Mouse (Mus musculus): Measurements from ENCODE around the gene Cds2.

DNA sequence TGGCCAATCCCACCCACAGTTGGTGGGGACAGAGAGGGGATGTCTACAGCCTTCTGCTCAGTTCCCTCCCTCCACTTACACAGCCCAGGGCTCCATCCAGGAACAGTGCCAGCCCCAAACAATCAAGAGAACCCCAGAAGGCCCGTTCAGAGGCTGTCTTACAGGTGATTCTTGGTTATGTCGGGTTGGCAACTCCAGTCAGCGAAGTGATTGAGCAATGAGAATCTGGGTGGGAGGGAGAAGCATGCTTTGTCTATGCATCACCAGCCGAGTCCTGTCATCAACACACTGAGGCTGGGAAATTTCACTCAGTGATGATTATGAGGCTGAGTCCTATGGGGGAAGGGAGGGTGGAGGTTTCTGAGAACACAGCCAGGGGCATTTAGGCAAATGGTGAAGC is 60.6 kb downstream of the Cds2 start:
- no peak for TF ChIP-seq POLR2A (IDR thresholded peaks at IDR 0.05; ENCODE audit: borderline replicate concordance, extremely low read depth, low read depth, low read length)
- no peak for TF ChIP-seq CTCF (IDR thresholded peaks at IDR 0.05; ENCODE audit: insufficient read depth, low read length)
